Mouse (Mus musculus): ENCODE measurements around the gene Tmem104. TPM values are rescaled to one million over a fixed set of nuclear protein-coding genes. Genes with fewer than 3 reads are reported as not detected.

Tmem104 gene
- polyA plus RNA-seq, 1 experiment from 2014 or later, result 8.4 TPM

GRCm38 (mm10) chr11:115231168-115231915, 44.1 kb downstream of the Tmem104 start:
- Histone ChIP-seq H3K4me1 (replicated peaks) (peaks cover 87% of the 10 kb centered on the region), H3K4me3 (no peak overlapping the region), H3K9me3 (replicated peaks) (no peaks in the 10 kb centered on the region), H3K27ac (ENCODE audit: poor library complexity, severe bottlenecking) (no peak overlapping the region), H3K4me2 (no peak overlapping the region), H3K36me3 (no peaks in the 10 kb centered on the region), H3K9ac (0 out of 2 replicates have a peak overlapping the region, but pooled peaks have one; percentile 20), H3K27me3 (replicated peaks) (peaks cover 23% of the 10 kb centered on the region)
- no peak for ATAC-seq (ENCODE audit: insufficient number of reproducible peaks, low FRiP score)
- 51% methylated on average over 14 of the region's 14 CpGs for WGBS

- H3K4me1 ChIP-seq (replicated peaks), result peaks cover 87% of the 10 kb centered on the region
- no peaks in the 10 kb centered on the region for H3K9me3 ChIP-seq (replicated peaks)
- H3K27ac ChIP-seq (ENCODE audit: poor library complexity, severe bottlenecking), result no peak overlapping the region
- WGBS, result 66% methylated on average over 9 of the region's 9 CpGs
- H3K4me2 ChIP-seq, result no peak overlapping the region
- no peaks in the 10 kb centered on the region for H3K36me3 ChIP-seq
- H3K4me3 ChIP-seq, result no peak overlapping the region
- ATAC-seq (ENCODE audit: insufficient number of reproducible peaks, low FRiP score), result no peak
- H3K27me3 ChIP-seq (replicated peaks), result peaks cover 23% of the 10 kb centered on the region
- no peak overlapping the region for H3K9ac ChIP-seq
Measured at GRCm38 (mm10) chr11:115231924-115232323, 44.6 kb downstream of the Tmem104 start.

- Histone ChIP-seq H3K4me1 (replicated peaks) (peaks cover 78% of the 10 kb centered on the region), H3K27ac (ENCODE audit: poor library complexity, severe bottlenecking) (no peak overlapping the region), H3K4me2 (no peak overlapping the region), H3K36me3 (no peaks in the 10 kb centered on the region), H3K9ac (no peak overlapping the region), H3K27me3 (replicated peaks) (peaks cover 24% of the 10 kb centered on the region), H3K4me3 (no peak overlapping the region), H3K9me3 (replicated peaks) (no peaks in the 10 kb centered on the region)
- 73% methylated on average over 5 of the region's 5 CpGs for WGBS
- ATAC-seq (ENCODE audit: insufficient number of reproducible peaks, low FRiP score), result no peak
Measured at GRCm38 (mm10) chr11:115232889-115233288, 45.6 kb downstream of the Tmem104 start.

- peaks cover 30% of the 10 kb centered on the region for H3K27me3 ChIP-seq (replicated peaks)
- no peak overlapping the region for H3K27ac ChIP-seq (ENCODE audit: poor library complexity, severe bottlenecking)
- H3K4me2 ChIP-seq, result no peak overlapping the region
- H3K36me3 ChIP-seq, result no peaks in the 10 kb centered on the region
- peaks cover 70% of the 10 kb centered on the region for H3K4me1 ChIP-seq (replicated peaks)
- ATAC-seq (ENCODE audit: insufficient number of reproducible peaks, low FRiP score), result no peak
- 61% methylated on average over 20 of the region's 20 CpGs for WGBS
- no peaks in the 10 kb centered on the region for H3K9me3 ChIP-seq (replicated peaks)
- no peak overlapping the region for H3K9ac ChIP-seq
- no peak overlapping the region for H3K4me3 ChIP-seq
Measured at GRCm38 (mm10) chr11:115233526-115234290, 46.4 kb downstream of the Tmem104 start.

- no peak overlapping the region for H3K9ac ChIP-seq
- H3K27me3 ChIP-seq (replicated peaks), result peaks cover 33% of the 10 kb centered on the region
- peaks cover 63% of the 10 kb centered on the region for H3K4me1 ChIP-seq (replicated peaks)
- ATAC-seq (ENCODE audit: insufficient number of reproducible peaks, low FRiP score), result peak; percentile 51; the same call in 1 of the 2 replicates
- no peak overlapping the region for H3K4me2 ChIP-seq
- H3K36me3 ChIP-seq, result no peaks in the 10 kb centered on the region
- H3K27ac ChIP-seq (ENCODE audit: poor library complexity, severe bottlenecking), result no peak overlapping the region
- no peaks in the 10 kb centered on the region for H3K9me3 ChIP-seq (replicated peaks)
- no peak overlapping the region for H3K4me3 ChIP-seq
- 56% methylated on average over 15 of the region's 15 CpGs for WGBS
Measured at GRCm38 (mm10) chr11:115234320-115235044, 47.2 kb downstream of the Tmem104 start.

- no peak for ATAC-seq (ENCODE audit: insufficient number of reproducible peaks, low FRiP score)
- Histone ChIP-seq H3K9me3 (replicated peaks) (no peaks in the 10 kb centered on the region), H3K27me3 (replicated peaks) (peaks cover 28% of the 10 kb centered on the region), H3K4me3 (no peak overlapping the region), H3K9ac (no peak overlapping the region), H3K27ac (ENCODE audit: poor library complexity, severe bottlenecking) (no peak overlapping the region), H3K4me2 (no peak overlapping the region), H3K36me3 (no peaks in the 10 kb centered on the region), H3K4me1 (replicated peaks) (peaks cover 46% of the 10 kb centered on the region)
- WGBS, result 24% methylated on average over 5 of the region's 5 CpGs
Measured at GRCm38 (mm10) chr11:115236570-115236969, 49.3 kb downstream of the Tmem104 start.

- Histone ChIP-seq H3K9me3 (replicated peaks) (no peaks in the 10 kb centered on the region), H3K9ac (no peak overlapping the region), H3K4me1 (replicated peaks) (peaks cover 17% of the 10 kb centered on the region), H3K27ac (ENCODE audit: poor library complexity, severe bottlenecking) (no peak overlapping the region), H3K4me2 (no peak overlapping the region), H3K27me3 (replicated peaks) (peaks cover 43% of the 10 kb centered on the region), H3K4me3 (no peak overlapping the region), H3K36me3 (peaks cover 19% of the 10 kb centered on the region)
- 85% methylated on average over 11 of the region's 11 CpGs for WGBS
- no peak for ATAC-seq (ENCODE audit: insufficient number of reproducible peaks, low FRiP score)
Measured at GRCm38 (mm10) chr11:115241402-115241801, 54.1 kb downstream of the Tmem104 start.

GRCm38 (mm10) chr11:115242746-115243145, 55.5 kb downstream of the Tmem104 start:
- Histone ChIP-seq H3K27me3 (replicated peaks) (peaks cover 56% of the 10 kb centered on the region), H3K9ac (0 out of 2 replicates have a peak overlapping the region, but pooled peaks have one; percentile 21), H3K9me3 (replicated peaks) (no peaks in the 10 kb centered on the region), H3K4me3 (no peak overlapping the region), H3K27ac (ENCODE audit: poor library complexity, severe bottlenecking) (no peak overlapping the region), H3K36me3 (peaks cover 19% of the 10 kb centered on the region), H3K4me1 (replicated peaks) (peaks cover 23% of the 10 kb centered on the region), H3K4me2 (no peak overlapping the region)
- no peak for ATAC-seq (ENCODE audit: insufficient number of reproducible peaks, low FRiP score)
- 58% methylated on average over 3 of the region's 3 CpGs for WGBS

- Histone ChIP-seq H3K4me2 (no peak overlapping the region), H3K9ac (no peak overlapping the region), H3K4me3 (no peak overlapping the region), H3K27me3 (replicated peaks) (peaks cover 60% of the 10 kb centered on the region), H3K36me3 (peaks cover 19% of the 10 kb centered on the region), H3K4me1 (replicated peaks) (peaks cover 28% of the 10 kb centered on the region), H3K27ac (ENCODE audit: poor library complexity, severe bottlenecking) (no peak overlapping the region), H3K9me3 (replicated peaks) (no peaks in the 10 kb centered on the region)
- ATAC-seq (ENCODE audit: insufficient number of reproducible peaks, low FRiP score), result no peak
- 77% methylated on average over 12 of the region's 12 CpGs for WGBS
Measured at GRCm38 (mm10) chr11:115243783-115244182, 56.5 kb downstream of the Tmem104 start.

GRCm38 (mm10) chr11:115244840-115245239, 57.6 kb downstream of the Tmem104 start:
- Histone ChIP-seq H3K4me2 (no peak overlapping the region), H3K9ac (no peak overlapping the region), H3K9me3 (replicated peaks) (no peaks in the 10 kb centered on the region), H3K4me1 (replicated peaks) (peaks cover 30% of the 10 kb centered on the region), H3K36me3 (peaks cover 19% of the 10 kb centered on the region), H3K27ac (ENCODE audit: poor library complexity, severe bottlenecking) (no peak overlapping the region), H3K4me3 (no peak overlapping the region), H3K27me3 (replicated peaks) (peaks cover 65% of the 10 kb centered on the region)
- ATAC-seq (ENCODE audit: insufficient number of reproducible peaks, low FRiP score), result no peak
- 79% methylated on average over 8 of the region's 8 CpGs for WGBS

GRCm38 (mm10) chr11:115246386-115246785, 59.1 kb downstream of the Tmem104 start:
- Histone ChIP-seq H3K36me3 (peaks cover 19% of the 10 kb centered on the region), H3K9me3 (replicated peaks) (no peaks in the 10 kb centered on the region), H3K4me3 (no peak overlapping the region), H3K4me1 (replicated peaks) (peaks cover 37% of the 10 kb centered on the region), H3K4me2 (no peak overlapping the region), H3K27ac (ENCODE audit: poor library complexity, severe bottlenecking) (no peak overlapping the region), H3K9ac (no peak overlapping the region), H3K27me3 (replicated peaks) (peaks cover 81% of the 10 kb centered on the region)
- no peak for ATAC-seq (ENCODE audit: insufficient number of reproducible peaks, low FRiP score)
- WGBS, result 69% methylated on average over 8 of the region's 8 CpGs
